Mouse (Mus musculus): ENCODE results near the gene Luzp1. TPM values are rescaled to one million over a fixed set of nuclear protein-coding genes. Genes with fewer than 3 reads are reported as not detected.

The Luzp1 gene
- polyA plus RNA-seq, 1 experiment = 2.9 TPM

GRCm38 (mm10) chr4:136452286-136452685 is 17.3 kb upstream of the Luzp1 start:
- Histone ChIP-seq H3K4me1 (ENCODE audit: control insufficient read depth, insufficient read depth, insufficient read length) (no peaks in the 10 kb centered on the region), H3K4me3 (ENCODE audit: extremely low read depth, insufficient read depth, insufficient read length) (no peak overlapping the region), H3K36me3 (ENCODE audit: control insufficient read depth, insufficient read depth, low read length) (no peaks in the 10 kb centered on the region), H3K27ac (ENCODE audit: insufficient read depth, low read length) (no peak overlapping the region), H3K27me3 (ENCODE audit: control insufficient read depth, insufficient read depth, low read length) (no peaks in the 10 kb centered on the region)
- TF ChIP-seq POLR2A (IDR thresholded peaks at IDR 0.05; ENCODE audit: low read depth, low read length) (no peak), CTCF (IDR thresholded peaks at IDR 0.05; ENCODE audit: extremely low read depth, insufficient read depth, insufficient read length, insufficient replicate concordance) (no peak)
- DNase-seq (ENCODE audit: low read depth in 1 of 2, low spot score in 2 of 2) = no peak
- 90% methylated on average over 3 of the region's 3 CpGs for WGBS

GRCm38 (mm10) chr4:136452792-136453191 is 16.8 kb upstream of the Luzp1 start:
- WGBS = 80% methylated on average over 5 of the region's 5 CpGs
- no peaks in the 10 kb centered on the region for H3K36me3 ChIP-seq (ENCODE audit: control insufficient read depth, insufficient read depth, low read length)
- no peaks in the 10 kb centered on the region for H3K4me1 ChIP-seq (ENCODE audit: control insufficient read depth, insufficient read depth, insufficient read length)
- H3K27me3 ChIP-seq (ENCODE audit: control insufficient read depth, insufficient read depth, low read length) = no peaks in the 10 kb centered on the region
- no peak for TF ChIP-seq CTCF (IDR thresholded peaks at IDR 0.05; ENCODE audit: extremely low read depth, insufficient read depth, insufficient read length, insufficient replicate concordance)
- TF ChIP-seq POLR2A (IDR thresholded peaks at IDR 0.05; ENCODE audit: low read depth, low read length) = no peak
- DNase-seq (ENCODE audit: low read depth in 1 of 2, low spot score in 2 of 2) = no peak
- no peak overlapping the region for H3K4me3 ChIP-seq (ENCODE audit: extremely low read depth, insufficient read depth, insufficient read length)
- no peak overlapping the region for H3K27ac ChIP-seq (ENCODE audit: insufficient read depth, low read length)

GRCm38 (mm10) chr4:136454850-136455260 is 14.7 kb upstream of the Luzp1 start:
- peak in 1 of 2 experiments; percentile 42 for DNase-seq (ENCODE audit: low read depth in 1 of 2, low spot score in 2 of 2)
- H3K4me1 ChIP-seq (ENCODE audit: control insufficient read depth, insufficient read depth, insufficient read length) = no peaks in the 10 kb centered on the region
- H3K27ac ChIP-seq (ENCODE audit: insufficient read depth, low read length) = no peak overlapping the region
- no peaks in the 10 kb centered on the region for H3K27me3 ChIP-seq (ENCODE audit: control insufficient read depth, insufficient read depth, low read length)
- TF ChIP-seq POLR2A (IDR thresholded peaks at IDR 0.05; ENCODE audit: low read depth, low read length) = no peak
- TF ChIP-seq CTCF (IDR thresholded peaks at IDR 0.05; ENCODE audit: extremely low read depth, insufficient read depth, insufficient read length, insufficient replicate concordance) = peak; percentile 86; the same call in 1 of the 2 replicates
- H3K4me3 ChIP-seq (ENCODE audit: extremely low read depth, insufficient read depth, insufficient read length) = 0 out of 2 replicates have a peak overlapping the region, but pooled peaks have one; percentile 8
- WGBS = 12% methylated on average over 10 of the region's 10 CpGs
- no peaks in the 10 kb centered on the region for H3K36me3 ChIP-seq (ENCODE audit: control insufficient read depth, insufficient read depth, low read length)

- no peaks in the 10 kb centered on the region for H3K36me3 ChIP-seq (ENCODE audit: control insufficient read depth, insufficient read depth, low read length)
- 87% methylated on average over 6 of the region's 6 CpGs for WGBS
- TF ChIP-seq POLR2A (IDR thresholded peaks at IDR 0.05; ENCODE audit: low read depth, low read length) (no peak), CTCF (IDR thresholded peaks at IDR 0.05; ENCODE audit: extremely low read depth, insufficient read depth, insufficient read length, insufficient replicate concordance) (no peak)
- no peaks in the 10 kb centered on the region for H3K4me1 ChIP-seq (ENCODE audit: control insufficient read depth, insufficient read depth, insufficient read length)
- no peaks in the 10 kb centered on the region for H3K27me3 ChIP-seq (ENCODE audit: control insufficient read depth, insufficient read depth, low read length)
- DNase-seq (ENCODE audit: low read depth in 1 of 2, low spot score in 2 of 2) = no peak
- no peak overlapping the region for H3K27ac ChIP-seq (ENCODE audit: insufficient read depth, low read length)
- no peak overlapping the region for H3K4me3 ChIP-seq (ENCODE audit: extremely low read depth, insufficient read depth, insufficient read length)
Observed at GRCm38 (mm10) chr4:136456516-136457218, 12.9 kb upstream of the Luzp1 start.

GRCm38 (mm10) chr4:136458276-136458675 is 11.3 kb upstream of the Luzp1 start:
- no peak overlapping the region for H3K4me3 ChIP-seq (ENCODE audit: extremely low read depth, insufficient read depth, insufficient read length)
- whole genome bisulfite sequencing = 90% methylated on average over 7 of the region's 7 CpGs
- no peaks in the 10 kb centered on the region for H3K36me3 ChIP-seq (ENCODE audit: control insufficient read depth, insufficient read depth, low read length)
- DNase-seq (ENCODE audit: low read depth in 1 of 2, low spot score in 2 of 2) = no peak
- peaks cover 4% of the 10 kb centered on the region; the same call in 1 of the 2 replicates for H3K4me1 ChIP-seq (ENCODE audit: control insufficient read depth, insufficient read depth, insufficient read length)
- TF ChIP-seq CTCF (IDR thresholded peaks at IDR 0.05; ENCODE audit: extremely low read depth, insufficient read depth, insufficient read length, insufficient replicate concordance) = no peak
- no peak for TF ChIP-seq POLR2A (IDR thresholded peaks at IDR 0.05; ENCODE audit: low read depth, low read length)
- H3K27ac ChIP-seq (ENCODE audit: insufficient read depth, low read length) = no peak overlapping the region
- peaks cover 4% of the 10 kb centered on the region for H3K27me3 ChIP-seq (ENCODE audit: control insufficient read depth, insufficient read depth, low read length)

GRCm38 (mm10) chr4:136459210-136459609 is 10.4 kb upstream of the Luzp1 start:
- Histone ChIP-seq H3K27me3 (ENCODE audit: control insufficient read depth, insufficient read depth, low read length) (peaks cover 4% of the 10 kb centered on the region), H3K36me3 (ENCODE audit: control insufficient read depth, insufficient read depth, low read length) (no peaks in the 10 kb centered on the region), H3K27ac (ENCODE audit: insufficient read depth, low read length) (no peak overlapping the region), H3K4me1 (ENCODE audit: control insufficient read depth, insufficient read depth, insufficient read length) (peaks cover 4% of the 10 kb centered on the region; the same call in 1 of the 2 replicates), H3K4me3 (ENCODE audit: extremely low read depth, insufficient read depth, insufficient read length) (no peak overlapping the region)
- TF ChIP-seq POLR2A (IDR thresholded peaks at IDR 0.05; ENCODE audit: low read depth, low read length) (no peak), CTCF (IDR thresholded peaks at IDR 0.05; ENCODE audit: extremely low read depth, insufficient read depth, insufficient read length, insufficient replicate concordance) (no peak)
- WGBS = 82% methylated on average over 12 of the region's 12 CpGs
- DNase-seq (ENCODE audit: low read depth in 1 of 2, low spot score in 2 of 2) = no peak

- no peak overlapping the region for H3K27ac ChIP-seq (ENCODE audit: insufficient read depth, low read length)
- WGBS = 89% methylated on average over 4 of the region's 4 CpGs
- H3K4me1 ChIP-seq (ENCODE audit: control insufficient read depth, insufficient read depth, insufficient read length) = peaks cover 7% of the 10 kb centered on the region; the same call in 1 of the 2 replicates
- TF ChIP-seq POLR2A (IDR thresholded peaks at IDR 0.05; ENCODE audit: low read depth, low read length) (no peak), CTCF (IDR thresholded peaks at IDR 0.05; ENCODE audit: extremely low read depth, insufficient read depth, insufficient read length, insufficient replicate concordance) (no peak)
- no peak for DNase-seq (ENCODE audit: low read depth in 1 of 2, low spot score in 2 of 2)
- peaks cover 4% of the 10 kb centered on the region for H3K27me3 ChIP-seq (ENCODE audit: control insufficient read depth, insufficient read depth, low read length)
- no peaks in the 10 kb centered on the region for H3K36me3 ChIP-seq (ENCODE audit: control insufficient read depth, insufficient read depth, low read length)
- no peak overlapping the region for H3K4me3 ChIP-seq (ENCODE audit: extremely low read depth, insufficient read depth, insufficient read length)
Observed at GRCm38 (mm10) chr4:136461206-136461605, 8.4 kb upstream of the Luzp1 start.

All from spleen, adult 2 months (tissue).